Mouse (Mus musculus) neural tube, embryonic 13.5 days (tissue): ENCODE measurements around the gene Col5a1. TPM values are rescaled to one million over a fixed set of nuclear protein-coding genes. Genes with fewer than 3 reads are reported as not detected.

Experiments used
- ATAC-seq: fragments of 200-750 bp; cut with Nextera tagmentation; 2 replicates; pipeline ENCODE4 v1.8.0; 2017; ENCODE audit warnings: low read depth, mild to moderate bottlenecking, moderate TSS enrichment, moderate library complexity
- H3K27ac ChIP-seq: fragments of 300-500 bp; sonication (generic); replicated peaks from 2 replicates; pipeline ENCODE4 v1.5.1; 2015; ENCODE audit warnings: moderate library complexity, mild to moderate bottlenecking, inconsistent platforms
- H3K27me3 ChIP-seq: fragments of 300-500 bp; sonication (generic); 2 replicates; pipeline ENCODE4 v1.6.1; 2015; ENCODE audit warnings: mild to moderate bottlenecking, inconsistent platforms
- H3K36me3 ChIP-seq: fragments of 300-500 bp; sonication (generic); 2 replicates; pipeline ENCODE4 v1.6.1; 2015; ENCODE audit warnings: mild to moderate bottlenecking, inconsistent platforms
- H3K4me1 ChIP-seq: fragments of 300-500 bp; sonication (generic); replicated peaks from 2 replicates; pipeline ENCODE4 v1.6.1; 2015; ENCODE audit warnings: inconsistent platforms
- H3K4me2 ChIP-seq: fragments of 300-500 bp; sonication (generic); 2 replicates; pipeline ENCODE4 v1.6.1; 2015; ENCODE audit warnings: inconsistent platforms, mild to moderate bottlenecking, moderate library complexity
- H3K4me3 ChIP-seq: fragments of 300-500 bp; sonication (generic); 2 replicates; pipeline ENCODE4 v1.5.1; 2015; ENCODE audit warnings: mild to moderate bottlenecking, inconsistent platforms
- H3K9ac ChIP-seq: fragments of 300-500 bp; sonication (generic); 2 replicates; pipeline ENCODE4 v1.6.1; 2015; ENCODE audit warnings: moderate library complexity, mild to moderate bottlenecking, inconsistent platforms
- H3K9me3 ChIP-seq: fragments of 300-500 bp; sonication (generic); 2 replicates; pipeline ENCODE4 v1.6.1; 2016; ENCODE audit warnings: inconsistent platforms
- WGBS: fragments of 180-500 bp; shearing (Covaris S2); methylation state at CpG from one replicate; pipeline ENCODE4 v1.1.7; 2015; 5-methylcytosine and 5-hydroxymethylcytosine counted together
- polyA plus RNA-seq: library from polyadenylated mRNA; unstranded; fragments of >200 nt; fragmentation: Nextera tagmentation; extraction: Ambion mirVana; gene quantifications from 2 replicates; pipeline ENCODE4 v1.2.1, GENCODE M21; 2015

The Col5a1 gene
- polyA plus RNA-seq, 1 experiment from 2014 or later = 25.8 TPM

DNA sequence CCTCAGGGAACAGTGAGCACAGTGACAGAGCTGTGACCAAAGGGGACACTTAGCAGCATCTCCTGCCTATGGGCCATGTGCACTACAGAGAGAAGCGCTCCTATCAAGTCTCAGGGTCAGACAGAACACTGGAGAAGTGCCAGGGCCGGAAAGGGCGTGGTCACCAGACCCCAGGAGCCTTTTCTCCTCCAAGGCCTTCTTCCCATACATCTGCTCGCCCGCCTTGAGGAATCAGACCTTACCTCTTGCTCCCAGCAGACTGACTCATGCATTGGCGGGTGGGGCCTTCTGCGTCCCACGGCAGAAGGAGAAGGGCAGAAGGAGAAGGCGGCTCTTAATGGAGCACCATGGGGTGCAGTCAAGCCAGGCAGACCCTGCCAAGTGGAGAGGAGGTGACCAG, 145.6 kb downstream of the Col5a1 start:
- 71% methylated on average over 9 of the region's 9 CpGs for WGBS
- ATAC-seq = no peak
- Histone ChIP-seq H3K4me1 (peaks cover 21% of the 10 kb centered on the region), H3K9me3 (no peaks in the 10 kb centered on the region), H3K4me2 (no peak overlapping the region), H3K27ac (no peak overlapping the region), H3K4me3 (no peak overlapping the region), H3K27me3 (peaks cover 41% of the 10 kb centered on the region), H3K36me3 (no peaks in the 10 kb centered on the region), H3K9ac (no peak overlapping the region)

DNA sequence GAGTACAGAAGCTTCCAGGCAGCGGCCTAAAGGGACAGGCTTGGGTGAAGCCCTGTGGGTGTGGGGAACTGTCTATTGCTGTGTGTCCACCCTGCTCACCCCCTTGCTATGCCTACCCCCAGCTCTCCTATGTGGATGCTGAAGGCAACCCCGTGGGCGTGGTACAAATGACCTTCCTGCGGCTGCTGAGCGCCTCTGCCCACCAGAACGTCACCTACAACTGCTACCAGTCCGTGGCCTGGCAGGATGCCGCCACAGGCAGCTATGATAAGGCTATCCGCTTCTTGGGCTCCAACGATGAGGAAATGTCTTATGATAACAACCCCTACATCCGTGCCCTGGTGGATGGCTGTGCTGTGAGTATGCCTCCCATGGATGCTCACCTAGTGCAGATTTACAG, 146.2 kb downstream of the Col5a1 start:
- no peaks in the 10 kb centered on the region for H3K36me3 ChIP-seq
- H3K4me3 ChIP-seq = no peak overlapping the region
- H3K27me3 ChIP-seq = peaks cover 41% of the 10 kb centered on the region
- peaks cover 24% of the 10 kb centered on the region for H3K4me1 ChIP-seq
- H3K27ac ChIP-seq = no peak overlapping the region
- no peaks in the 10 kb centered on the region for H3K9me3 ChIP-seq
- H3K4me2 ChIP-seq = no peak overlapping the region
- 93% methylated on average over 11 of the region's 11 CpGs for WGBS
- ATAC-seq = no peak
- H3K9ac ChIP-seq = no peak overlapping the region

GRCm38 (mm10) chr2:28034011-28034710, 147.9 kb downstream of the Col5a1 start:
- Histone ChIP-seq H3K36me3 (no peaks in the 10 kb centered on the region), H3K9me3 (no peaks in the 10 kb centered on the region), H3K9ac (peak overlapping the region; percentile 43), H3K4me2 (no peak overlapping the region), H3K27ac (peak overlapping the region; percentile 66), H3K4me3 (no peak overlapping the region), H3K27me3 (peaks cover 41% of the 10 kb centered on the region), H3K4me1 (peaks cover 32% of the 10 kb centered on the region)
- peak; percentile 85 for ATAC-seq
- WGBS = 30% methylated on average over 13 of the region's 13 CpGs

DNA sequence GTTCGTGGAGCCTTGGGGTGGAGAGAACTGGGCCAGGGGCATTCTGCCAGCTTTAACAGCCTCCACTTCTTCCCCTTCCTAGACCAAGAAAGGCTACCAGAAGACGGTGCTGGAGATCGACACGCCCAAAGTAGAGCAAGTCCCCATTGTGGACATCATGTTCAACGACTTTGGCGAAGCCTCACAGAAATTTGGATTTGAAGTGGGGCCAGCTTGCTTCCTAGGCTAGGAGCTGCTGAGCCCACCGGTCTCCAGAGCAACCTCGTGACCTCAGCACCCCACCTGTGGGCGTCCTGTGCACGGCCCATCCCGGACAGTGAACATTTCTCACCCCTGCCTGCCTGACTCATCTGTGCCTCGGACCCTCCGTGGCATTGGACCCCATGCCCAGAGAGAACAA, 150.6 kb downstream of the Col5a1 start:
- no peak overlapping the region for H3K4me3 ChIP-seq
- no peak for ATAC-seq
- no peak overlapping the region for H3K27ac ChIP-seq
- no peaks in the 10 kb centered on the region for H3K36me3 ChIP-seq
- H3K9me3 ChIP-seq = no peaks in the 10 kb centered on the region
- 91% methylated on average over 13 of the region's 13 CpGs for WGBS
- no peak overlapping the region for H3K4me2 ChIP-seq
- H3K27me3 ChIP-seq = peaks cover 21% of the 10 kb centered on the region
- no peak overlapping the region for H3K9ac ChIP-seq
- H3K4me1 ChIP-seq = peaks cover 32% of the 10 kb centered on the region

DNA sequence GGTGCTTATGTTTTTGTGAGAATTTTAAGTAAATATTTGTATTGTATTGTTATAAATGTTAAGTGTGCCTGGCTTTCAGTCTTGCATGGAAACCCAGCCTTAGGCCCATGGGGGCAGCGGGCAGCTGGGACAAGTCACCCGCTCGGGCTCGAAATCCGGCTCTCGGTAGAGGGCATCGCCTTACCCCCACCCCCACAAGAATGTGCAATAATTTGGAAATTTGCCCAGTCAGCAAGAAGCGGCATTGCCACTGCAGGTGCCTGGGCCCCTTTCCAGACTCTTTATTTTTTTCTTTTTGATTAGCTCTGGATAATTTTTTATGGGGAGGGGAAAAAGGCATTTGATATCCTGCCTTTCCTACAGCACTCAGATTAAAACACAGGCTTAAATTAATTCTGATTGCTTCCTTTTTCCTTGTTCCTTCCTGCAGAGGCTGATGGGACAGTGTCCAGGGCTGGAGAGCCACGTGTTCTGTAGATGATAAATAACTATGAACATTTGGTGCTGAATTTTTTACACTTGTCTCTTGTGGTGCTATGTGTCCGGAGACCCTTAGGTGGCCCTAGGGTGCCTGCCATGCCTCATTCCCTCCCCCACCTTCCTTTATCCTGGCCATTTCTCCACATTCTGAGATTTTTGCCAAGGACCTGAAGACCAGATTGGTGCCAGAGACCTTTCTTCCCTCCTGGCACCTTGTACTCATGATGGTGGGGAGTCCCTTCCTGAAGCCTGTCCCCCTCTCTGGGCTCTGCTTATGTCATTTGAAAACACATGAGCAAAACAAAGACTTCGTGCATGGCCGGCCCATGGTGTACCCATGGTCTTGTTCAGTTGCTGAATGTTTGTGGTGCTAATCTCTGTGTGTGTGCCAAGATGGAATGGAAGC, 151.5 kb downstream of the Col5a1 start:
- WGBS = 67% methylated on average over 12 of the region's 12 CpGs
- Histone ChIP-seq H3K9ac (no peak overlapping the region), H3K4me3 (no peak overlapping the region), H3K4me1 (peaks cover 30% of the 10 kb centered on the region), H3K4me2 (no peak overlapping the region), H3K9me3 (0 out of 2 replicates have a peak, but pooled peaks cover 1% of the 10 kb centered on the region), H3K36me3 (no peaks in the 10 kb centered on the region), H3K27me3 (peaks cover 11% of the 10 kb centered on the region; the same call in 1 of the 2 replicates), H3K27ac (no peak overlapping the region)
- ATAC-seq = no peak

DNA sequence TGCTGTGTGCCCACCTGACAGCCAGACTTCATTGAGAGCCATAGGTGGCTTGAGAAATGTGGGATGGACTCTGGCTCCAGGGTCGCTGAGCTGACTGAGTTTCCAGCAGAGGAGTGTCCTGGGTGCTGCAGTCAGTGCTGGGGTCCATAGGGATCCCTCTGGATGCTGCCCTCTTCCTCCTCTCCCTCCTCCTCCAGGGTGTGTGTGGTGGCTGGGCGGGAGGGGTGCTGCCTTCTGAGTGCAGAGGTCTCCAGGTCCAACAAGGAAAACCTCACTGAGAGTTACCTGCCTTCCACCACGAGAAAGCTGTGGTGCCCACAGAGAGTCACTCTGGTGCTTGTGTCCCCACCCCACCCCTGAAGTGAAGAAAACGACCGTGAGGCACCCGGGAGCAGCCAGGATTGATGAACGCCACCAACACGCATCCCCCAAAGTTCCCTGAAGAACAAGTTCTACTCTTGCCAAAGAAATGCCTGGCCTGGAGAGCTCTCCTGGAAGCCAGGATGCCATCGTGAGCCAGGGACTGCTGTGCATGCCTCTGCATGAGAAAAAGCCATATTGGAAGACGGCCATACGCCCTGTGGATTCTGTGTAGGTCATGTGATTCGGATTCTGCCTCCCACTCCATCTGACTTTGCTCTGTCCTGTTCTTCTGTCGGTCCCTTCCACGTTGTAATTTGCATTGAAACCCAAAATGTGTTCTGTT, 152.3 kb downstream of the Col5a1 start:
- WGBS = 74% methylated on average over 14 of the region's 14 CpGs

DNA sequence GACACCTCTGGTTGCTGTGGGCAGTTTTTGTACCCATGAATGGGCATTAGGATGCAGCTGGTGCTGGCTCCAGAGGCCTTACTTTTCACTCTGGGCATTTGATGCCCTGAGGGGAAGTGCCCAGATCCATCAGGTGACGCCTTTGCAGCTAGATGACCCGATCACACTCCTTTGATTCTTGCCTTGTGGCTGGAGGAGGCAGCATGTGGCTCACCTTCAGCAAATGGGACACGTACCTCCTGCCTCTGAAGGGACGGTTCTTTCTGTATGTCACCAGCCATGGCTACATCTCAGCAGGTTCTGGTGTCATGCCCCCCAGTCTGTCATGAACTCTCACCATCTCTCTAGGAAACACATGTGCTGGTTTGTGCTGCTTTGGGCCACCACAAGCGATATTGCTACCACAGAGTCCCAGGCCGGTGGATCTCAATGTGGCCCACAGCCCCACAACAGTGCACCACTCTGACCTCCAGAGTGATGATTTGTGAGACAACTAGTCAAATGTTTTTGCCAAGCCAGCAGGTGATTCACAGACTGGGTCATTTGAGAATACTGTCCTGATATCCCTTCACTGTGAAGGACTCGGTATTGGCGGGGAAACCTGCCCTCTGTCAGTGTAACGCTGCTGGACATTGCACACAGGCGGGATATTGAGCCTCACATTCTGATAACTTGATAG, 153.6 kb downstream of the Col5a1 start:
- Histone ChIP-seq H3K36me3 (no peaks in the 10 kb centered on the region), H3K4me3 (no peak overlapping the region), H3K4me2 (no peak overlapping the region), H3K27ac (no peak overlapping the region), H3K4me1 (peaks cover 12% of the 10 kb centered on the region), H3K27me3 (peaks cover 10% of the 10 kb centered on the region; the same call in 1 of the 2 replicates), H3K9me3 (0 out of 2 replicates have a peak, but pooled peaks cover 6% of the 10 kb centered on the region), H3K9ac (no peak overlapping the region)
- 94% methylated on average over 10 of the region's 10 CpGs for WGBS
- ATAC-seq = no peak

More for the DNA sequence above, 152.3 kb downstream of the Col5a1 start:
- Histone ChIP-seq H3K4me2 (no peak overlapping the region), H3K4me3 (no peak overlapping the region), H3K36me3 (no peaks in the 10 kb centered on the region), H3K9ac (no peak overlapping the region), H3K4me1 (peaks cover 22% of the 10 kb centered on the region), H3K27ac (no peak overlapping the region), H3K9me3 (0 out of 2 replicates have a peak, but pooled peaks cover 6% of the 10 kb centered on the region), H3K27me3 (peaks cover 10% of the 10 kb centered on the region; the same call in 1 of the 2 replicates)
- no peak for ATAC-seq

- peaks cover 10% of the 10 kb centered on the region; the same call in 1 of the 2 replicates for H3K27me3 ChIP-seq
- H3K36me3 ChIP-seq = no peaks in the 10 kb centered on the region
- no peak overlapping the region for H3K4me3 ChIP-seq
- 90% methylated on average over 1 of the region's 1 CpGs for WGBS
- H3K27ac ChIP-seq = no peak overlapping the region
- H3K9ac ChIP-seq = no peak overlapping the region
- no peak overlapping the region for H3K4me2 ChIP-seq
- H3K9me3 ChIP-seq = 0 out of 2 replicates have a peak, but pooled peaks cover 6% of the 10 kb centered on the region
- ATAC-seq = no peak
- H3K4me1 ChIP-seq = peaks cover 12% of the 10 kb centered on the region
Measured at GRCm38 (mm10) chr2:28040466-28040865, 154.2 kb downstream of the Col5a1 start.

GRCm38 (mm10) chr2:28044920-28045598, 158.8 kb downstream of the Col5a1 start:
- Histone ChIP-seq H3K36me3 (no peaks in the 10 kb centered on the region), H3K4me2 (no peak overlapping the region), H3K27me3 (no peaks in the 10 kb centered on the region; the same call in 1 of the 2 replicates), H3K9me3 (0 out of 2 replicates have a peak, but pooled peaks cover 6% of the 10 kb centered on the region), H3K4me1 (no peaks in the 10 kb centered on the region), H3K27ac (no peak overlapping the region), H3K4me3 (no peak overlapping the region), H3K9ac (no peak overlapping the region)
- ATAC-seq = no peak
- 88% methylated on average over 9 of the region's 9 CpGs for WGBS

- H3K9me3 ChIP-seq = 0 out of 2 replicates have a peak, but pooled peaks cover 6% of the 10 kb centered on the region
- no peaks in the 10 kb centered on the region; the same call in 1 of the 2 replicates for H3K27me3 ChIP-seq
- 77% methylated on average over 6 of the region's 6 CpGs for WGBS
- no peak overlapping the region for H3K4me2 ChIP-seq
- H3K4me1 ChIP-seq = no peaks in the 10 kb centered on the region
- no peak overlapping the region for H3K27ac ChIP-seq
- no peak for ATAC-seq
- H3K36me3 ChIP-seq = no peaks in the 10 kb centered on the region
- H3K4me3 ChIP-seq = no peak overlapping the region
- H3K9ac ChIP-seq = no peak overlapping the region; the same call in 1 of the 2 replicates
Measured at GRCm38 (mm10) chr2:28046311-28046710, 160.1 kb downstream of the Col5a1 start.

DNA sequence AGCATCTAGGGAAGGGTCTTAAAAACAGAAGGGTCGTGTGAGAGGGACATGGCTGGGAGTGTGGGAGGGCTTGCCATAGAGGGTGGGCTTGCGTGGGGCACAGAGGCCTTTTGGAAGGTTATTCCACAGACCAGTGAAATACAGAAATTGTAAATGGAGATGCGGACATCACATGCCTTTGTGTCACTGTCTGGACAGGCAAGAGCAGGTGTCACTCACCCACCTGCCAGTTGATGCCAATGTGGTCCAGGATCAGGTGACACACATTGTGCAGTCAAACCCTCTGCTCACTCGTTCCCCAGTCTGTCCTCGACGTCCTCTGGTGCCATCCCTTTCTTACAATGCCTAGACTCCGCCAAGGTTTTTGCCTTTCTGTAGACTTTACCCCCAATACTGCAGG, 160.9 kb downstream of the Col5a1 start:
- Histone ChIP-seq H3K4me3 (no peak overlapping the region), H3K9ac (no peak overlapping the region), H3K4me2 (no peak overlapping the region), H3K27ac (no peak overlapping the region), H3K9me3 (0 out of 2 replicates have a peak, but pooled peaks cover 6% of the 10 kb centered on the region), H3K36me3 (no peaks in the 10 kb centered on the region), H3K27me3 (no peaks in the 10 kb centered on the region; the same call in 1 of the 2 replicates), H3K4me1 (no peaks in the 10 kb centered on the region)
- ATAC-seq = no peak
- WGBS = 85% methylated on average over 7 of the region's 7 CpGs
